Mouse (Mus musculus): ENCODE data around the gene Lrwd1. TPM values are rescaled to one million over a fixed set of nuclear protein-coding genes. Genes with fewer than 3 reads are reported as not detected.
"Not testable (repeated sequence)": the region's sequence is repeated elsewhere in the genome, so short reads cannot be mapped to it uniquely, and the experiment has no call there.

The Lrwd1 gene
- total RNA-seq, 2 experiments from 2014 or later: 12.4 to 14.1 TPM

- no peak for DNase-seq (ENCODE audit: low spot score in 2 of 2)
- intact Hi-C loops (cut with DNase I): no loop called here
These were observed 16.5 kb upstream of the Lrwd1 start for GRCm38 (mm10) chr5:136152365-136152764.

- DNase-seq (ENCODE audit: low spot score in 2 of 2); intact Hi-C loops (cut with DNase I): not testable (repeated sequence)
These were observed 13.3 kb upstream of the Lrwd1 start for GRCm38 (mm10) chr5:136149134-136149576.

GRCm38 (mm10) chr5:136147704-136148103, 11.8 kb upstream of the Lrwd1 start:
- intact Hi-C loops (cut with DNase I): no loop called here
- no peak for DNase-seq (ENCODE audit: low spot score in 2 of 2)

- no peak for DNase-seq (ENCODE audit: low spot score in 2 of 2)
- intact Hi-C loops (cut with DNase I): no loop called here
These were observed 11.1 kb upstream of the Lrwd1 start for GRCm38 (mm10) chr5:136146936-136147335.

- intact Hi-C loops (cut with DNase I): no loop called here
- no peak for DNase-seq (ENCODE audit: low spot score in 2 of 2)
These were observed 8.9 kb upstream of the Lrwd1 start for GRCm38 (mm10) chr5:136144606-136145430.

- DNase-seq (ENCODE audit: low spot score in 2 of 2): no peak
- intact Hi-C loops (cut with DNase I): no loop called here
These were observed 7.4 kb upstream of the Lrwd1 start for GRCm38 (mm10) chr5:136143161-136143755.

- no peak for DNase-seq (ENCODE audit: low spot score in 2 of 2)
- intact Hi-C loops (cut with DNase I): no loop called here
These were observed 6.9 kb upstream of the Lrwd1 start for GRCm38 (mm10) chr5:136142746-136143145.

- peak in 1 of 2 experiments; percentile 40 for DNase-seq (ENCODE audit: low spot score in 2 of 2)
- intact Hi-C loops (cut with DNase I): no loop called here
These were observed 4.2 kb upstream of the Lrwd1 start for GRCm38 (mm10) chr5:136140057-136140482.

- intact Hi-C loops (cut with DNase I): loop anchor here (5.0 kb wide), 1 partner anchor 48 kb away; no protein-coding TSS in a partner anchor
- DNase-seq (ENCODE audit: low spot score in 2 of 2): no peak
These were observed 3.5 kb upstream of the Lrwd1 start for GRCm38 (mm10) chr5:136139393-136139792.

- no peak for DNase-seq (ENCODE audit: low spot score in 2 of 2)
- intact Hi-C loops (cut with DNase I): loop anchor here (5.0 kb wide), 1 partner anchor 50 kb away; no protein-coding TSS in a partner anchor
These were observed 1.9 kb upstream of the Lrwd1 start for GRCm38 (mm10) chr5:136137658-136138274.

- intact Hi-C loops (cut with DNase I): loop anchor here (1.0 to 5.0 kb wide), 2 partner anchors 20 to 51 kb away; partner anchors contain the start of gene Polr2j
- no peak for DNase-seq (ENCODE audit: low spot score in 2 of 2)
These were observed 567 bp upstream of the Lrwd1 start for GRCm38 (mm10) chr5:136136292-136136990.

- DNase-seq (ENCODE audit: low spot score in 2 of 2): no peak
- intact Hi-C loops (cut with DNase I): no loop called here
These were observed 13.7 kb downstream of the Lrwd1 start for GRCm38 (mm10) chr5:136122165-136122564.

GRCm38 (mm10) chr5:136116784-136117112, 19.1 kb downstream of the Lrwd1 start:
- intact Hi-C loops (cut with DNase I): loop anchor here (1.0 kb wide), 1 partner anchor 20 kb away; the partner anchor contains the start of genes Alkbh4 and Lrwd1
- no peak for DNase-seq (ENCODE audit: low spot score in 2 of 2)

- intact Hi-C loops (cut with DNase I): loop anchor here (1.0 kb wide), 1 partner anchor 20 kb away; the partner anchor contains the start of genes Alkbh4 and Lrwd1
These were observed 19.7 kb downstream of the Lrwd1 start, which contains the start of gene Polr2j for GRCm38 (mm10) chr5:136115891-136116783. Gene Polr2j, plus strand, starts transcription at chr5:136116631.

GRCm38 (mm10) chr5:136113546-136113945, 22.3 kb downstream of the Lrwd1 start:
- intact Hi-C loops (cut with DNase I); DNase-seq (ENCODE audit: low spot score in 2 of 2): not testable (repeated sequence)

More at GRCm38 (mm10) chr5:136115891-136116783, 19.7 kb downstream of the Lrwd1 start, which contains the start of gene Polr2j:
- DNase-seq (ENCODE audit: low spot score in 2 of 2): peak; percentile 97 to 98

- DNase-seq (ENCODE audit: low spot score in 2 of 2): no peak
- intact Hi-C loops (cut with DNase I): no loop called here
These were observed 26.8 kb downstream of the Lrwd1 start for GRCm38 (mm10) chr5:136109042-136109441.

GRCm38 (mm10) chr5:136108486-136108885, 27.4 kb downstream of the Lrwd1 start:
- intact Hi-C loops (cut with DNase I): no loop called here
- no peak for DNase-seq (ENCODE audit: low spot score in 2 of 2)

GRCm38 (mm10) chr5:136104511-136104910, 31.4 kb downstream of the Lrwd1 start:
- intact Hi-C loops (cut with DNase I): no loop called here
- DNase-seq (ENCODE audit: low spot score in 2 of 2): peak in 1 of 2 experiments; percentile 53
